Mouse (Mus musculus): ENCODE data around the gene Mcpt4. TPM values are rescaled to one million over a fixed set of nuclear protein-coding genes. Genes with fewer than 3 reads are reported as not detected.
"Not testable (repeated sequence)": the region's sequence is repeated elsewhere in the genome, so short reads cannot be mapped to it uniquely, and the experiment has no call there.

Gene Mcpt4
- not detected for total RNA-seq (2021)

DNA sequence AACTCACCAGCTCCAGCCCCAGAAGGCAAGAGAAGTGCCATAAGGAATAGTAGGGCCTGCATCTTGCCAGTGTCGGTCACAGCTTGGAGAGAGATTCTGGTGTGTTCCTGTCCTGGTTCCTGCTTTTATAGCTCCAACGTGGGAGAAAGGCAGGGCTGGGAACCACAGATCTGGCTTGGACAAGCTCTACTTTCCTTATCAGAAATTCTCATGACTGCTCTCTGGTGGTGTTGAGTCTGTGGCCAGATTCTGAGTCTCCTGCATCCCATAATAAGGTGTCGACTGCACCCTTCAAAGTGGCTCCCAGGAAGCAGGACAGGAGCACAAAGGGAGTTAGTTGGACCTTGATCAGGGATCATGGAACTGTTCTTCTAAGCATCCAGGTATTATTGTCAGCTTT lies at the start of gene Mcpt4:
TSS of gene Mcpt4 (minus strand) at position 101 of the 400 bp plus-strand sequence.
- DNase-seq (ENCODE audit: low spot score in 2 of 2); intact Hi-C loops (cut with DNase I): not testable (repeated sequence)

DNA sequence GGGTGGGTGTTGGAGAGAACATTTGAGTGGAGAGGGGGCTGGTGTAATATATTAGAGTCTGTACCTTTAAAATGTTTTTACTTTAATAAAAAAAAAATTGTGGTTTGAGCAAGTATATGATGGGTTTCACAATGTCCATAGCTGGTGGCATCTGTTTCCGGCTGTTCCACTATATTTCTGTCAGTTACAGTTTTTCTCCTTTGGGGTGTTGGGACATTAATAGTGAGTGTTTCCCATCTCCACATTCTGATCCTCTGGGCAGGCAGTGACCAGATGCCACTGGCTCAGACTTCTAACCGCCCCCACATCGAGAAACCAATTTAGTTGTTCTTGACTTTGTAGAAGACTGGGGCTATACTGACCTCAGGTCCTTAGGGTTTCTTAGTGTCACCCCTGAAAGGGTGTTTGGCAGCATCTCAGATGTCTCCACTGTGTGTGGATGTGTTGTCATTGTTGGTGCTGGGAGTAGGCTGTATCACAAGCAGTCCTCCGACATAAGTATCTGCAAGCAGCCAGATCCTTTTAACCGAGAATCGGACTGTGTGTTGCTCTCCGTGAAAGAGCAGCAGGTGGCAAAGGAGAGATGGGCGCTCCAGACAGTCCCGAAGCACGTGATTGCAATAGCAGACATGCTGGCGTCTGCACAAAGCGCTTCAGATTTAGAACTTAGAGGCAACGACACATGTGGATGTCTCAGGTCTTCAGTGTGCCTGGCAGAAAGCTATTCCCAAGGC lies 43.5 kb upstream of the Mcpt4 start:
- intact Hi-C loops (cut with DNase I): no loop called here
- peak in 1 of 2 experiments; percentile 3 for DNase-seq (ENCODE audit: low spot score in 2 of 2)

DNA sequence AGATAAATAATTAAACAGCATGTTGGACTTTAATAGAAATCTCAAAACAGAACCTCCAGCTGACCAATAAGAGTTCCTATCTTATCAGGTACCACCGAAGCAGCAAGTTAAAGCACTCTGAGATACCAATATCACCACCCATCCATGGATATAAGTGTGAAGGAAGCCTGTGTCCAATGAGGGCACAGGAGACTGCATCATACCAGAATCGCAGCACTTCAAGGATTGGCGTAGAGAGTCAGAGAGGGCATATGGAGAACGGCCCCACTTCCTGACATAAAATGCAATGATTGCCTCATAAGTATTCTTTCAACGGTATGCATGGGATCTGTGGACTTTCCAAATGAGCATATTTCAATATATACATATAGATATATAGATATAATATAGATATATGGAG lies 42.9 kb upstream of the Mcpt4 start:
- no peak for DNase-seq (ENCODE audit: low spot score in 2 of 2)
- intact Hi-C loops (cut with DNase I): no loop called here

DNA sequence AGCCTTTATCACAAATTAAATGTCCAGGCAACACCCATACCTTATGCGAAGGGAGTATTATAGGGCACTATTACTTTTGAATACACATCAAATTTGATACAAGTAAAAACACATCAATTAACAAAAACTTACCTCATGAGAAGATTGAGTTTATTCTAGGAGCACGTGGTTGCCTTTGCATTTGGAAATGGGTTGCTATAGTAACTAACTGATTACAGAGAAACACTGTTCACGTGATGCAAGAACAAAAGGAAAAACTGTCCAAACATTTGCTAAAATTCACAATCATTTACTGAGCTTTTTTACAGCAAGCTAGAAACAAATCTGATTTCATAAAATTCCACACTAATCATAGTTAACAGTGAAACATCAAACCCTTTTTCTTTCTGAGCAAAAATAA lies 41.3 kb upstream of the Mcpt4 start:
- intact Hi-C loops (cut with DNase I): no loop called here
- no peak for DNase-seq (ENCODE audit: low spot score in 2 of 2)

DNA sequence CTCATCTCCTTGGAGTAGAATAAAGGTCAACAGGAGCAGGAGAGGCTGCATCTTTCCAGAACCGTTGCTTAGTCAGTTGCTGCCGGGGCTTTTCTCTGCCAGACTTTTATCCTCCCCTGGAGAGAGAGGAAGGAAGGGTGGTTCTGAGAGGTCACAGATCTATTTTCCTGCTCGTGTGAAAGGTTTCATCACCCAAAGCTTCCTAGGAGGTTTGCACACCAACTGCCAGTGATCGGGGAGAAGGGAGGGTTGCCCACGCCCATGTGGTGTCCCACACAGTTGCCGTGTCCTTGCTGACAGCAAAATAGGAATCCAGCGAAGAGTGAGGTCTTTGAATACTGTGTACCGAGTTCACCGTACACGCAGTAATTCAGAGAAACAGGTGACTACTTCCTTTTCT lies 40.3 kb upstream of the Mcpt4 start, which contains the start of gene Ctsg:
TSS of gene Ctsg (minus strand) at position 189 of the 400 bp plus-strand sequence.
- intact Hi-C loops (cut with DNase I): no loop called here
- no peak for DNase-seq (ENCODE audit: low spot score in 2 of 2)

DNA sequence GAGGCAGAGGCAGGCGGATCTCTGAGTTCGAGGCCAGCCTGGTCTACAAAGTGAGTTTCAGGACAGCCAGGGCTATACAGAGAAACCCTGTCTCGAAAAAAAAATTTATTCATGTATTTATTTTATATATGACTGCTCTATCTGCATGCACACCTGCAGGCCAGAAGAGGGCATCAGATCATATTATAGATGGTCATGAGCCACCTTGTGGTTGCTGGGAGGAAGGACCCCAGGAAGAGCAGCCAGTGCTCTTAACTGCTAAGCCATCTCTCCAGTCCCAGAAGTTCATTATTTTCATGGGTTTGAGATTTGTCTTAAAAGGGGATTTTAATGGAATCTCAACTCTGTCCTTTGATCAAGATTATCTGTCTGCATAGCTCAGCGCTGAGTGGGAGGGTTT lies 36.8 kb upstream of the Mcpt4 start:
- intact Hi-C loops (cut with DNase I): no loop called here
- DNase-seq (ENCODE audit: low spot score in 2 of 2): peak in 1 of 2 experiments; percentile 18

DNA sequence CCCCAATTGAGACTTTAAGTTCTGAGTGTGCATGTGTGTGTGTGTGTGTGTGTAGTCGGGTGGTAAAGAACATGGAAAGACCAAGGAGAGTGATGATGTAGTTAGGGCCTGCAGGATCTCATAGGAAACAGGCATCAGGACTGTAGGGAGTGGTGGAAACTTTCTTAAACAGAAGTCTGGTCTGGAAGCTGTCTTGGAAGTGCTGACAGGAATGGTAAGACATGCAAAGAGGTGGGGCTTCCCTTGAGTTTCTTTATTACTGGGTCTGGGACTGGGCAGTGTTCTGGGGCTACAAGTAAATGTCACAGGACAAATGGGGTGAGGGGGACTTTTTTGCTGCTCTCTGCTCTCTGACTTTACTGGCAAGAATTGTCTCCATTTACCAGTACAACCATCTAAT lies 35.5 kb upstream of the Mcpt4 start:
- intact Hi-C loops (cut with DNase I): no loop called here

DNA sequence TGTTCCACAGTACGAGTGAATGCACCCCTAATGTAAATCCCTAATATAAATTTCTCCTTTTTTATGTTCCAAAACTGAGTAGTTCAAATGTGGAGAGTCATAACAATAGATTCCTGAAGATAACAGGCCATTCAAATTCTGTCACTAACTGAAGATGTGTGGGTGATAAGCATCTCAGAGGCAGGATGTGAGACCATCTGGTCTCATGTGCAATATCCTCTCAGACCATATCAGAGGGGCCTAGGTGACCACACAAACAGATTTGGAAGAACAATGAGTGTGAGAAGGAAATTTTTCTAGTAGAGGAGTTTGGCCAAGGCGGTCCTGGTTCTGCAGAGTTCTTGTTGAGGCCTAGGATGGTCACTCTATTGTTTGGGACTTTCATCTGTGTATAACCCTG lies 31.2 kb upstream of the Mcpt4 start:
- intact Hi-C loops (cut with DNase I): no loop called here
- DNase-seq (ENCODE audit: low spot score in 2 of 2): no peak

More for the DNA sequence above, 35.5 kb upstream of the Mcpt4 start:
- no peak for DNase-seq (ENCODE audit: low spot score in 2 of 2)

DNA sequence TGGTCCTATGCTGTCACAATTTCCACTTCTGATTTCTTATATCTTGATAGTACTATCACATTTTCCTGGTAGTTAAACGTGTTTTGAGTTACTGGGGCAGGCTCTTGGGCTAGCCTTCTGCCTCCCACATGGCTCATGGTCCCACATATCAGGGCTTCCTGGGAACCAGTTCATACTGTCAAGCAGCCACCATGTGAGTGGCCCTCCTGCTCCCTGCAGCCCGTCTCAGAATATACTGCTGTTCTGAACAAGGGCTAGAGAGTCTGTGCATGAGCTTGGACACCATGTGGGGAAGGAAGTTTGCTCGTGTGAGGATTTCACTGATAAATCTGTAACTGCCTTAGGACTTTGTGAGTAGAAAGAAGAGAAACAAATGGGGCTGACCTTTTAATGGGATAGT lies 24.6 kb upstream of the Mcpt4 start:
- intact Hi-C loops (cut with DNase I): no loop called here

DNA sequence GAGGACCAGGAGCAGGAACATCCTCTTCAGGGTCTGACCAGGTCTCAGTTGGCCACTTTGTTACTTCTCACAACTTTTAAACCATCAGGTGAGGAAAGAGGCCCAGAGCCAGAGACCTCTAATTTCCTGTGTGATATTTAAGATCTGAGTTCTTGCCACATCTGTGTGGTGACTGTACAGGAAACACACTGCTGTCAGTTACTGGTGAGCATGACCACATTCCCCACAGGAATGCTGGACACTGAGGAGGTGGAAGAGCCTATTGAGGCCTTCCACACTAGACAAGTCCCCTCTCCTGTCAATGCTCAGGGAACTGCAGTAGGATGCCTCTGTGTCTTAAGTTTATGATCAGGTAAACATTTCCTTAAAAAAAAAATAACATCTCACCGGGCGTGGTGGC lies 23.1 kb upstream of the Mcpt4 start, which contains the start of gene Mcpt8:
TSS of gene Mcpt8 (minus strand) at position 107 of the 400 bp plus-strand sequence.
- intact Hi-C loops (cut with DNase I): no loop called here
- no peak for DNase-seq (ENCODE audit: low spot score in 2 of 2)

More for the DNA sequence above, 24.6 kb upstream of the Mcpt4 start:
- DNase-seq (ENCODE audit: low spot score in 2 of 2): no peak

DNA sequence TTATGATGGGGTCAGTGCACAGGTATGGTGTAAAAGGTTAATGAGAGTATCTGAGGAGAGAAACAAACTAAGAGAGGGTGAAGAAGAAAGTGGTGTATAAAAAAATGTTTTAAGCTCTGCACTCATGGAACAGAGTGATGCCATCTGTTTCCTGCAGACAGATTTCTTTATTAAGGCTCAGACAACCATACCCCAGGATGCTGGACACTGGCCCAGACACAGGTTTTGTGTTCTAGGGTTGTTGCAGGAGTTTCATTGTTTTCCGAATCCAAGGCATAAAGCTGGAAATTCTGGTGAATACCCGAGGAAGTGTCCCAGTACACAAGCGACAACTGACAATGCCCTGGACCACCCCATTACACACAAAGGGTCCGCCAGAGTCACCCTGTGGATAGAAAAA lies 19.9 kb upstream of the Mcpt4 start:
- no peak for DNase-seq (ENCODE audit: low spot score in 2 of 2)

DNA sequence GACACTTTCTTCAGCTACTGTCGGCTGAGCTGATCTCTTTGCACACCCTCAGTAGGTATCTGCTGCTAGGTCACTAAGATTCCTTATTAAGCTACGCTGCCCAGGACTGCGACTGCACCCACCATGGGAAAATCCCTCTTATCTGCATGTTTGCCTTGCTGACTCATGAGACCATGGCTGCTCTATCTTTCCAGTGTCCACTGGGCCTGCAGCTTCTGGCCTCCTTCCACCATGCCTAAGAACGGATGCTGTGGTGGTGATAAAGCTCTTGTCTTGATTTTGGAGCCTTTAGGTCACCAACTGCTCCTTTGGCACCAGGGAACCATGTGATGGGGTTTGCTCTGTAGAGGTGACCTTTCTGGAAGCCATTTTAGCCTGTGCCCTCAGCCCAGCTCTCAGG lies 4.4 kb downstream of the Mcpt4 start:
- intact Hi-C loops (cut with DNase I): no loop called here
- no peak for DNase-seq (ENCODE audit: low spot score in 2 of 2)

More for the DNA sequence above, 19.9 kb upstream of the Mcpt4 start:
- intact Hi-C loops (cut with DNase I): no loop called here

DNA sequence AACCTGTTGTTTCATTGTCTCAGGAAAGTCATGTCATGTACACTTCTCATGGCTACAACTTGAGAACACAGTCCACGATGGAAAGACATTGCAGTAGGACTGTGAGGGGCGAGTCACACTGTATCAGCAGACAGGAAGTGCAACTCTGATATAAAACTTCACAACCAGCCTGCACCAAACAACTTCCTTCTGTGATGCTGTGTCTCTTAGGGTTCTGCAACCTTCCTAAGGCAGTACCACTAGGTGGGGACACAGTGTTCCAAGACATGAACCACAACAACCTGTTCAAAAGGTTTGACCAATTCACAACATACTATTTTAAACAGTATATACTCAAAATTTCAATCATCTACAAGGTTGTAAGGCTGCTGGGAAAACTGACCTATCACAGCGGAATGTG lies 6.7 kb downstream of the Mcpt4 start:
- intact Hi-C loops (cut with DNase I): no loop called here
- no peak for DNase-seq (ENCODE audit: low spot score in 2 of 2)

DNA sequence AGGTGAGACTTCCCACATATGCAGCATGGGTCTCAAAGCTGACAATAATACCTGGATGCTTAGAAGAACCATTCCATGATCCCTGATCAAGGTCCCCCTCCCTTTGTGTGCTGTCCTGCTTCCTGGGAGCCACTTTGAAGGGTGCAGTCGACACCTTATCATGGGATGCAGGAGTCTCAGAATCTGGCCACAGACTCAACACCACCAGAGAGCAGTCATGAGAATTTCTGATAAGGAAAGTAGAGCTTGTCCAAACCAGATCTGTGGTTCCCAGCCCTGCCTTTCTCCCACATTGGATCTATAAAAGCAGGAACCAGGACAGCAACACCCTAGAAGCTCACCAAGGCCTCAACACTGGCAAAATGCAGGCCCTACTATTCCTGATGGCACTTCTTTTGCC lies 20.3 kb downstream of the Mcpt4 start, which contains the start of gene Mcpt2:
TSS of gene Mcpt2 (plus strand) at position 250 of the 400 bp plus-strand sequence.
- DNase-seq (ENCODE audit: low spot score in 2 of 2); intact Hi-C loops (cut with DNase I): not testable (repeated sequence)

DNA sequence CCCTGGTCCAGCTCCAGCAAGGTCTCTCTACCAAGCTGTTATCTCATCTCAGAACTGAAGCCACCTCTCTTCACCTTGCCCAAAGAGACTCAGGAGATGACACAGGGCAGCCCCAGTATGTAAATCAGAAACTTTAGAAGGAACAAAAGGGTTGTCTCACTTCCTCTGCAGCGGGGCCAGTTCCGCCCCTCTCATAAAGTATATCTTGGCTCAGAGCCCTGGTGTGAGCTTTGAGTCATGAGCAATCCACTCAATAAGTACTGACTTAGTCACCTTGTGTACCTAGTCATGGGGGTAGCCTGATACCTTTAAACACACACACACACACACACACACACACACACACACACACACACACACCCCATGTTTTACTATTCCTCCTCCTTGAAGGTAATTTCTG lies 27.7 kb downstream of the Mcpt4 start:
- intact Hi-C loops (cut with DNase I): no loop called here
- DNase-seq (ENCODE audit: low spot score in 2 of 2): no peak

DNA sequence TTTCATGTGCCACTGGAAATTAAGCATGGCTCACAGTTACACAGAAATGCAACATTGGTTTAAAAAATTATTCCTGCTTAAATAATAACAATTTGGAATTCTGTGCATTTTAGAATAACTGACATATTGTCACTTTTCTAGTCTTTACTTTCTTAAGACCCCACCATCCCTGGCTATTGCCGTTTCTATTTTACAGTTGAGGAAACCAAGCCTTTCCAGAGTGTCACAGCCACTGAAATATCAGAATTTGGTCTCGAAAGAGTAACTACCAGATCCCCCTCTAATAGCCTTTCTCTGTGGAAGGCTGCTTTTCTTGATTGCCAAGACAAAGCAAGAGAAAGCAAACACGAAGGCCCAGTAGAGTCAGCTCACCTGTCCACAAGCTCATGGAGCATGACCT lies 31.7 kb downstream of the Mcpt4 start, which contains the start of gene Mcpt9:
TSS of gene Mcpt9 (minus strand) at position 101 of the 400 bp plus-strand sequence.
- intact Hi-C loops (cut with DNase I); DNase-seq (ENCODE audit: low spot score in 2 of 2): not testable (repeated sequence)

DNA sequence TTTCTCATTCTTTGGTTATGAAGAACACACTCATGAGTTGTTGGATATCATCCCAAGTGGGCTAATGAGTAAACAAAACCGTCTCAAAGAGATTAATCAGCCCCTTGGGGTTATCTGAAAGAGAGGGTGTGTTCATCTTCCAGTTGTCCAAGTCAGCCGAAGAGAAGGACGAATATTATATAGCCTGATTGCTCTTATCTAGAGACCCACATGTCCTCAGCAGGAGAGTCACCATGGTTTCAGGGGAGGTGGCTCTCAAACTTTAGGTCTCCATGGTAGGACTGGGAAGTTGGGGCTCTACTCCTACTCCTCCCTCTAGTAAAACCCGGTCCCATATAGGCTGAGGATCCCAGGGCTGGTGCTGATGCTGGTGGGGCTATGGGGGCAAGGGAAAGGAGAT lies 40.8 kb downstream of the Mcpt4 start:
- intact Hi-C loops (cut with DNase I): not testable (repeated sequence)

DNA sequence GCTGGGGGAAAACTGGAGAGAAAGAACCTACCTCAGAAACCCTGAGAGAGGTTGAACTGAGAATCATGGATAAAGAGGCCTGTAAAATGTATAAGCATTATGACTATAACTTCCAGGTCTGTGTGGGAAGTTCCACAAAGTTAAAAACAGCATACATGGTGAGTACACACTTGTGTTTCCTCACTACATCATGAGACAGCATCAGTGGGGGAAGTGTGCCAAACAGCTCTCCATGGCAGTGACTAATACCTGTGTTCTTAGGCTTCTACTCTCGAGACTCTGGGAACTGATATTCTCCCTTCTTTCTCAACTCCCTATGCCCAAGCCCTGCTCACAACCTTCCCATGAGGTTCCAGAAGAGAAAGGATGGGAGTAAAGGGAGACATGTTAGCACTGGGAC lies 42.7 kb downstream of the Mcpt4 start:
- peak in 1 of 2 experiments; percentile 72 for DNase-seq (ENCODE audit: low spot score in 2 of 2)
- intact Hi-C loops (cut with DNase I): no loop called here

More for the DNA sequence above, 40.8 kb downstream of the Mcpt4 start:
- DNase-seq (ENCODE audit: low spot score in 2 of 2): not testable (repeated sequence)

DNA sequence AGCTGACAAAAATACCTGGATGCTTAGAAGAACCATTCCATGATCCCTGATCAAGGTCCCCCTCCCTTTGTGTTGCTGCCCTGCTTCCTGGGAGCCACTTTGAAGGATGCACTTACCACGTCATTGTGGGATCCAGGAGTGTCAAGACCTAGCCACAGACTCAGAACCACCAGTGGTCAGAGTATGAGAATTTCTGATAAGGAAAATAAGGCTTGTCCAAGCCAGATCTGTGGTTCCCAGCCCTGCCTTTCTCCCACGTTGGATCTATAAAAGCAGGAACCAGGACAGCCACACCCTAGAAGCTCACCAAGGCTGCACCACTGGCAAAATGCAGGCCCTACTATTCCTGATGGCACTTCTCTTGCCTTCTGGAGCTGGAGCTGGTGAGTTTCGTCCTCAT lies 44.4 kb downstream of the Mcpt4 start, which contains the start of gene Mcpt1:
TSS of gene Mcpt1 (plus strand) at position 301 of the 400 bp plus-strand sequence.
- intact Hi-C loops (cut with DNase I); DNase-seq (ENCODE audit: low spot score in 2 of 2): not testable (repeated sequence)

DNA sequence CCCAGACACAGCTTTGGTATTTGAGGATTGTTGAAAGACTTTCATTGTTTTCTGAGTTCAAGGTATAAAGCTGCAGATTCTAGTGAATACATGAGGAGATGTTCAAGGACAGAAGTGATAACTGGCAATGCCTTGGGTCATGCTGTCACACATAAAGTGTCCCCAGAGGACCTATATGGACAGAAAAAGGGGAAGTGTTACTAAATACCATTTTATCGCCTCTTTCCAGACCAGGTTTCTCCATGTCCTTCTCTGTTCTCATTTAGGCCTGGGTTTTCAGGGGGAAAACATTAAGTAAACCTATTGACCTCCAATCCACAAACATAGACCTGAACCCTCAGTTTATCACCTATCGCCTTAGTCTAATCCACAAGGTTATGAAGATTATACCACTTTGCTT lies 48.2 kb downstream of the Mcpt4 start:
- intact Hi-C loops (cut with DNase I): no loop called here
- DNase-seq (ENCODE audit: low spot score in 2 of 2): no peak

DNA sequence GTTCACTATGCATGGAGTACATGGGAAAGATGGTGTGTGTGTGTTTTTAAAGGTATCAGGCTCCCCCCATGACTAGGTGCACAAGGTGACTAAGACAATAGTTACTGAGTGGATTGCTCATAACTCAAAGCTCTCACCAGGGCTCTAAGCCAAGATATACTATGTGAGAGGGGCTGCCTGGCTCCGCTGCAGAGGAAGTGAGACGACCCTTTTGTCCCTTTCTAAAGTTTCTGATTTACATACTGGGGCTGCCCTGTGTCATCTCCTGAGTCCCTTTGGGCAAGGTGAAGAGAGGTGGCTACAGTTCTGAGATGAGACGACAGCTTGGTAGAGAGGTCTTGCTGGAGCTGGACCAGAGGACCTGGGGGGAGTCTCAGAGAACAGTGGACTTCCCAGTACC lies 49.0 kb downstream of the Mcpt4 start:
- no peak for DNase-seq (ENCODE audit: low spot score in 2 of 2)
- intact Hi-C loops (cut with DNase I): no loop called here
